Mouse (Mus musculus): ENCODE results near the gene Tcf19. TPM values are rescaled to one million over a fixed set of nuclear protein-coding genes. Genes with fewer than 3 reads are reported as not detected.
"Not testable (repeated sequence)": the region's sequence is repeated elsewhere in the genome, so short reads cannot be mapped to it uniquely, and the experiment has no call there.

Tcf19 gene
- polyA plus RNA-seq, 1 experiment from 2014 or later = 43.1 TPM

DNA sequence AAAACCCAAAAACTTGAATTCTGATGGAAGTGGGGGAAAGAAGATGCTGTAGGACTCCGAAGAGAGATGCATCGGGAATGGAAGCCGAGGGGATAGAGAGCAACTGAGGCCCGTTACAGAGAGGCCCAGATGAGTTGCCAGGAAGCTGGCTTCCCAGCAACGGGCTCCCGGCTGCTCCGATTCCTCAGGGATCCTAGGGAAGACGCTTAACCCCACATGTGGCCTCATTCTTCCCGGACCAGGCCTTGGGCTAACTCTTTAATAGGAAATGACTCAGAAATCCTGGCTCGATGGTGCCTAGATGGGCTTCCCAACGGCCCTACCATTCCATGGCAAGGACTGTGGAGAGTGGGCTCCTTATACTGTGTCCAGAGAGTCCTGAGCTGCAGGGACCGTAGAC lies 902 bp upstream of the Tcf19 start:
- no peak for DNase-seq (ENCODE audit: low spot score)
- Histone ChIP-seq H3K4me3 (peak overlapping the region; percentile 73), H3K27me3 (ENCODE audit: insufficient read depth, poor library complexity, severe bottlenecking) (no peaks in the 10 kb centered on the region), H3K4me1 (peaks cover 39% of the 10 kb centered on the region), H3K9me3 (no peaks in the 10 kb centered on the region), H3K36me3 (peaks cover 27% of the 10 kb centered on the region), H3K27ac (peak overlapping the region; percentile 81)
- 8% methylated on average over 12 of the region's 12 CpGs for WGBS

DNA sequence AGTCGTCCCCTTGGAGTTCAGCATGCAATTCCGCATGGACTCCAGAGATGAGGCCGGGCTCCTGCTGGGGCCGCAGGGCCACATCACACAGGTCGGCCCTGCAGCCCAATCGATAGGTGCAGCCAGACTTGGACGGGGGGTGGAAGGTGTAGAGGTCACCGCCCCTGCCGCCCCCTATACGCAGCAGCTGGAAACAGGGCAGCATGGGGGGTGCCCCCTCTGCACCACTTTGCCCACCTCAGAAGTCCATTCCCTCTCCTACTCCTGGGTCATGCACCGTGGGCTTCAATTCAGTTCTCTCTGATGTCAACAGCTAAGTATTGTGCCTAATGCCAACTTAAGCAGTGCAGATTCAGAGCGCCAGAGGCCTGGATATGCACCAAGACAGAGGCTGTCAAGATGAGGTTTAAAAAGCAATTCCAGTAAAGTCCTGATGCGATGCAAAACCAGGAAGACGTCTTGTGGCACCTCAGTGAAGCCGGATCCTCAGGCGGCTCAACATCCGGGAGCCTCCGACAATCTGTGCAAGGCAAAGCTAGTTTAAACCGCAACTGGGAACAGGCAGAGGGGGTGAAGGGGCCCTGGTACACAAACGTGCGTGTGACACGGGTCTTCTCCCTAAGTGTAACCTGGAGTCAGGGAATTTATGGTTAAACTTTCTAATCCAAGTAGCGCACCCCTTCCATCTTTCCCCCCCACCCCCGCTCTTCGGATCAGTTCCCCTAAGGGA lies 548 bp downstream of the Tcf19 start:
- WGBS = 6% methylated on average over 25 of the region's 25 CpGs
- Histone ChIP-seq H3K36me3 (peaks cover 24% of the 10 kb centered on the region), H3K9me3 (no peaks in the 10 kb centered on the region), H3K4me1 (peaks cover 39% of the 10 kb centered on the region), H3K27me3 (ENCODE audit: insufficient read depth, poor library complexity, severe bottlenecking) (no peaks in the 10 kb centered on the region), H3K27ac (peak overlapping the region; percentile 81), H3K4me3 (peak overlapping the region; percentile 73)
- DNase-seq (ENCODE audit: low spot score) = no peak

DNA sequence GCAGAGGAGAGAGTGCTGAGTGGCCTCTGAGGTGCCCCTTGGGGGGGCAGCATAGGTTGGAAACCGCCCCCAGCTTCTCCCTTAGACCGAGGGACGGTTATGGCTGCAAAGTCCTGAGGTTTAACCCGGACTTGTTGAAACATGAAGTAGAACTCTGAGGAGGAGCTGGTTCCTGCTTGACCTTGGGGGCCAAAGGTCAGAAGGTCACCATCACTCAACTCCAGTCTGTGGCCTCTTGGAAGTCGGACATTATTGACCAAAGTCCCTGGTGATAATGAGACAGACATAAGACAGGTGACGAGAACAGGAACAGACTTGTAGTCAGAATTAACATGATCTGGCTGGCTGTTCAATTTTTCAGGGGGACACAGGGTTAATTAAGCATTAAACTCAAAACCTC lies 1.9 kb downstream of the Tcf19 start:
- no peaks in the 10 kb centered on the region for H3K9me3 ChIP-seq
- peaks cover 18% of the 10 kb centered on the region; the same call in 1 of the 2 replicates for H3K36me3 ChIP-seq
- peaks cover 35% of the 10 kb centered on the region for H3K4me1 ChIP-seq
- H3K27me3 ChIP-seq (ENCODE audit: insufficient read depth, poor library complexity, severe bottlenecking) = peaks cover 3% of the 10 kb centered on the region; the same call in 1 of the 2 replicates
- peak overlapping the region; percentile 3; the same call in 1 of the 2 replicates for H3K4me3 ChIP-seq
- 59% methylated on average over 6 of the region's 6 CpGs for WGBS
- DNase-seq (ENCODE audit: low spot score) = no peak
- 0 out of 2 replicates have a peak overlapping the region, but pooled peaks have one; percentile 10 for H3K27ac ChIP-seq

DNA sequence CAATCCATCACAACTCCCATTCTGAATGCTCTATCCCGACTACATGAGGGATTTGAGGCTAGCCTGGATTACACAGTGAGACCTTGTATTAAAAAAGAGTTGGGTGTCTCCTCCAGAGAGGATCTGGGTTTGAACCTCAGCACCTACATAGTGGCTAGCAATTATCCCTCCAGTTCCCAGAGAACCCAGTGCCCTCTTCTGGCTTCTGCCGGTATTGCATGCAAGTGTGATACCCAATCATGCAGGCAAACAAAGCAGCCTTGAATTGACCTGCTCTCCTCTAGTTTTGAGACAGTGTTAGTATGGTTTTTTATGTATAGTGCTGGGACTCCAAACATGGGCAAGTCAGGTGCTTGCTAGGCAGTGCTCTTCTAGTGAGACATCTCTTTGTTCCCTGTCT lies 2.7 kb downstream of the Tcf19 start:
- Histone ChIP-seq H3K36me3 (peaks cover 18% of the 10 kb centered on the region; the same call in 1 of the 2 replicates), H3K4me1 (peaks cover 38% of the 10 kb centered on the region), H3K4me3 (no peak overlapping the region), H3K9me3 (no peaks in the 10 kb centered on the region), H3K27me3 (ENCODE audit: insufficient read depth, poor library complexity, severe bottlenecking) (peaks cover 12% of the 10 kb centered on the region; the same call in 1 of the 2 replicates), H3K27ac (no peak overlapping the region)
- DNase-seq (ENCODE audit: low spot score) = no peak
- WGBS = 18% methylated on average over 2 of the region's 2 CpGs

DNA sequence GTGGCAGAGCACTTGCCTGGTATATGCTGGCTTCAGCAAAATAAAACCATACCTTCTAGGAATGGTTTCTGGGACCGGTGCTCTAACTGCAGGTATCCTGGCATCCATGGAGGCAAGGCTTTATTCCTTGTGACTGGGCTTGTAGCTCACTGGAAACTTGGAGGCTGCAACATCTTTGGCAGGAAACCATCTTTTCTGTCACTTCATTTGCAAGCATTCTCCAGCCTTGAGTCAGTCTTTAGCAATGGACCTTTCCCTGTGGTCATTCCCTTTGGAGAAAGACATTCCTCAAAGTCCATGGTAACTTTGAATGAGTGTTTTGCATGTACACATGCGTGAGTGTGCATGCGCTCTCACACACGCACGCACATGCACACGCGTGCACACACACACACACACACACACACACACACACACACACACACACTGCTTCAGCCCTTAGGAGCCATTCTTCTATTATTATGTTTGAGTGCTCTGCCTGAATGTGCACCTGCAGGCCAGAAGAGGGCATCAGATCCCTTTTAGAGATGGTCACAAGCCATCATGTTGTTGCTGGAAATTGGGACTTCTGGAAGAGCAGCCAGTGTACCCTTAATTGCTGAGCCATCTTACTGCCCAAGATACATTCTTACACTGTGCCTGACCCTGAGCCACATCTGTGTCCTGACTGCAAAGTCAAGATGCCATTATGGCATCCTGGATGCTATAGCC lies 3.6 kb downstream of the Tcf19 start:
- H3K36me3 ChIP-seq = peaks cover 18% of the 10 kb centered on the region; the same call in 1 of the 2 replicates
- peaks cover 33% of the 10 kb centered on the region for H3K4me1 ChIP-seq
- WGBS = 91% methylated on average over 7 of the region's 7 CpGs
- no peak for DNase-seq (ENCODE audit: low spot score)
- H3K9me3 ChIP-seq = no peaks in the 10 kb centered on the region
- no peak overlapping the region for H3K4me3 ChIP-seq
- H3K27ac ChIP-seq = no peak overlapping the region
- H3K27me3 ChIP-seq (ENCODE audit: insufficient read depth, poor library complexity, severe bottlenecking) = peaks cover 18% of the 10 kb centered on the region

DNA sequence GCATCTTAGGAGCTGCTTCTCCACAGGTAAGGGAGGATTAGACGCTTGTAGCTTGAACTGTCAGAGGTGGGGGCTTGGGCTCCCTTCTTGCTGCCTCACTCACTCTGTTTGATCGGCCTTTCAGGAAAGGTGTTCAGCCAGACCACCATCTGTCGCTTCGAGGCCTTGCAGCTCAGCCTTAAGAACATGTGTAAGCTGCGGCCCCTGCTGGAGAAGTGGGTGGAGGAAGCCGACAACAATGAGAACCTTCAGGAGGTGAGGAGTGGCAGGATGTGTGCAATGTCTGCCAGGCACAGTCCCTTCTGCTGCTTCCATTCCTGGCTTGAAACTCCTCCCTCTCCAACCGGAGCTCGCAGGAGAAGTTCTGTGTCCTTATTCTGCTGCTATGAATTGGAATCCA lies 7.3 kb downstream of the Tcf19 start:
- Histone ChIP-seq H3K4me1 (peaks cover 14% of the 10 kb centered on the region), H3K9me3 (no peaks in the 10 kb centered on the region), H3K27me3 (ENCODE audit: insufficient read depth, poor library complexity, severe bottlenecking) (peaks cover 55% of the 10 kb centered on the region), H3K27ac (no peak overlapping the region), H3K36me3 (peaks cover 14% of the 10 kb centered on the region; the same call in 1 of the 2 replicates), H3K4me3 (no peak overlapping the region)
- no peak for DNase-seq (ENCODE audit: low spot score)
- 22% methylated on average over 8 of the region's 8 CpGs for WGBS

DNA sequence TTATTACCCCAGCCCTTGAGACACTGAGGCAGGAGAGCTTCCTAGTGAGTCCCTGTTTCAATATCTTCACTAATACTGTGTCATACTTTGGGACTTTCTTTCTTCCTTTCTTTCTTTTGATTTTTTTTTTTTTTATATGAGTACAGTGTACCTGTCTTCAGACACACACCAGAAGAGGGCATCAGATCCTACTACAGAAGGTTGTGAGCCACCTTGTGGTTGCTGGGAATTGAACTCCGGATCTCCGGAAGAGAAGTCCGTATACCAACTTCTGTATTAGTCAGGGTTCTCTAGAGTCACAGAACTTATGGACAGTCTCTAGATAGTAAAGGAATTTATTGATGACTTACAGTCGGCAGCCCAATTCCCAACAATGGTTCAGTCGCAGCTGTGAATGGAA lies 8.3 kb downstream of the Tcf19 start:
- Histone ChIP-seq H3K4me1 (peaks cover 10% of the 10 kb centered on the region), H3K27me3 (ENCODE audit: insufficient read depth, poor library complexity, severe bottlenecking) (peaks cover 65% of the 10 kb centered on the region)
- not testable (repeated sequence) for H3K9me3 ChIP-seq; H3K27ac ChIP-seq; H3K36me3 ChIP-seq; DNase-seq (ENCODE audit: low spot score); H3K4me3 ChIP-seq
- 42% methylated on average over 5 of the region's 5 CpGs for WGBS

DNA sequence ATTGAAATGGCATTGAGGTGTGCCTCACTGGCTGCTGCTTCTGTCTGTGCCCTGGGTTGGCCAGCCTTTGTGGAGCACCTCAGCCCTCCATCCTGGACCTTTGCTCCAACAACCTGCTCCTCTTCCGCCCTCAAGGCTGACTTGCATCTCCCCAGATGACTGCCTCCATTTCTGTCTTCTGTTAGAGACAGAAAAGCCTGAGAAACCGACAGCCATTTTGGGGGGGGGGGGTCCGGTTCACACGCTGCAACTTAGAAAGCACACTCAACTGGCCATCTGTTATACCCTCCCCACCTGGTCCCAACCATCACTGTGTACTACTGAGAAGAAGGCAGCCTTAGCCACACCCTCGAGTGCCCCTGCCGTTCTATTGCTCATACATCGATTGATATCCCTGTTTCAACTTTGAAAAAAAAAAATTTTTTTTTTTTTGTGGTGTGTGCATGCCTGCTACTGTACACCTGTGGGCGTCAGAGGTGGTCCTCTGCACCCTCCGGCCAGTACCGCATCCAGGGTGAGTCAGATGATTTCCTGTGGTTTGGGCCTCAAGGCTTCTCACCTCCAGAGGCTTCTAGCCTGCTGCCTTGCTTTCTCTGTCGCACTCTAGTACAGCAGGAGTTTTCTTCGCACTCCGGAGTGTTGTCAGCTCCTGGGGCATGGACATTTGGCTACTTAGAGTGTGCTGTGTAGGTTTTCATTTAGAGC lies 8.9 kb downstream of the Tcf19 start:
- 14% methylated on average over 13 of the region's 13 CpGs for WGBS
- DNase-seq (ENCODE audit: low spot score) = no peak
- Histone ChIP-seq H3K27ac (no peak overlapping the region), H3K27me3 (ENCODE audit: insufficient read depth, poor library complexity, severe bottlenecking) (peaks cover 66% of the 10 kb centered on the region), H3K36me3 (peaks cover 5% of the 10 kb centered on the region; the same call in 1 of the 2 replicates), H3K4me3 (no peak overlapping the region), H3K4me1 (peaks cover 10% of the 10 kb centered on the region), H3K9me3 (no peaks in the 10 kb centered on the region)

DNA sequence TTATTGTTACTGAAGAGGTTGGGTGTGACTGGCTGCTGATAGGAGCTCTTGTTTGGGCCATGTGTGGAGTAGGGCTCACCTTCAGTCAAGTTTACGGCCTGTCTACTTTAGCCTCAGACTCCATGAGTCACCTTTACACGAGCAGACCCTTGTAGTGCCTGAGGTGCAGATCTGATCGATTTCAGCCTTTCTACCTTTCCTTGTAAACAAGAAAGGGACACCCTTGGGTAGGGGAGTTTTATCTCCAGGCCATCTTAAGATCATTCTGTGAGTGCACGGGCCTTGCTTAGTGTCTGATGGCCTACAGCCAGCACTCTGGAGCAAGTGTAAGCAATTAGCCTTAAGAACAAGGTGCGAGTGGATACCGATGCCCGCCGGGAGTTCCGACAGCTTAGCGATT lies 9.7 kb downstream of the Tcf19 start:
- WGBS = 7% methylated on average over 10 of the region's 10 CpGs

DNA sequence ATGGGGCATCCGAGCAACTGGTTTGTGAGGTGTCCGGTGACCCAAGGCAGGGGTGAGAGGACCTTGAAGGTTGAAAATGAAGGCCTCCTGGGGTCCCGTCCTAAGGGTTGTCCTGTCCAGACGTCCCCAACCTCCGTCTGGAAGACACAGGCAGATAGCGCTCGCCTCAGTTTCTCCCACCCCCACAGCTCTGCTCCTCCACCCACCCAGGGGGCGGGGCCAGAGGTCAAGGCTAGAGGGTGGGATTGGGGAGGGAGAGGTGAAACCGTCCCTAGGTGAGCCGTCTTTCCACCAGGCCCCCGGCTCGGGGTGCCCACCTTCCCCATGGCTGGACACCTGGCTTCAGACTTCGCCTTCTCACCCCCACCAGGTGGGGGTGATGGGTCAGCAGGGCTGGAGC lies 10.8 kb downstream of the Tcf19 start, which contains the start of gene Pou5f1:
TSS of gene Pou5f1 (plus strand) at position 243 of the 400 bp plus-strand sequence.
- H3K27me3 ChIP-seq (ENCODE audit: insufficient read depth, poor library complexity, severe bottlenecking) = peaks cover 72% of the 10 kb centered on the region
- WGBS = 23% methylated on average over 13 of the region's 13 CpGs
- peaks cover 10% of the 10 kb centered on the region for H3K4me1 ChIP-seq
- H3K9me3 ChIP-seq = no peaks in the 10 kb centered on the region
- no peak within 1 kb of the TSS for H3K4me3 ChIP-seq
- no peaks in the 10 kb centered on the region for H3K36me3 ChIP-seq
- H3K27ac ChIP-seq = no peak within 1 kb of the TSS; the same call in 1 of the 2 replicates
- no peak for DNase-seq (ENCODE audit: low spot score)

More for the DNA sequence above, 9.7 kb downstream of the Tcf19 start:
- Histone ChIP-seq H3K9me3 (no peaks in the 10 kb centered on the region), H3K27me3 (ENCODE audit: insufficient read depth, poor library complexity, severe bottlenecking) (peaks cover 72% of the 10 kb centered on the region), H3K36me3 (no peaks in the 10 kb centered on the region), H3K27ac (no peak overlapping the region), H3K4me3 (no peak overlapping the region), H3K4me1 (peaks cover 10% of the 10 kb centered on the region)
- no peak for DNase-seq (ENCODE audit: low spot score)

DNA sequence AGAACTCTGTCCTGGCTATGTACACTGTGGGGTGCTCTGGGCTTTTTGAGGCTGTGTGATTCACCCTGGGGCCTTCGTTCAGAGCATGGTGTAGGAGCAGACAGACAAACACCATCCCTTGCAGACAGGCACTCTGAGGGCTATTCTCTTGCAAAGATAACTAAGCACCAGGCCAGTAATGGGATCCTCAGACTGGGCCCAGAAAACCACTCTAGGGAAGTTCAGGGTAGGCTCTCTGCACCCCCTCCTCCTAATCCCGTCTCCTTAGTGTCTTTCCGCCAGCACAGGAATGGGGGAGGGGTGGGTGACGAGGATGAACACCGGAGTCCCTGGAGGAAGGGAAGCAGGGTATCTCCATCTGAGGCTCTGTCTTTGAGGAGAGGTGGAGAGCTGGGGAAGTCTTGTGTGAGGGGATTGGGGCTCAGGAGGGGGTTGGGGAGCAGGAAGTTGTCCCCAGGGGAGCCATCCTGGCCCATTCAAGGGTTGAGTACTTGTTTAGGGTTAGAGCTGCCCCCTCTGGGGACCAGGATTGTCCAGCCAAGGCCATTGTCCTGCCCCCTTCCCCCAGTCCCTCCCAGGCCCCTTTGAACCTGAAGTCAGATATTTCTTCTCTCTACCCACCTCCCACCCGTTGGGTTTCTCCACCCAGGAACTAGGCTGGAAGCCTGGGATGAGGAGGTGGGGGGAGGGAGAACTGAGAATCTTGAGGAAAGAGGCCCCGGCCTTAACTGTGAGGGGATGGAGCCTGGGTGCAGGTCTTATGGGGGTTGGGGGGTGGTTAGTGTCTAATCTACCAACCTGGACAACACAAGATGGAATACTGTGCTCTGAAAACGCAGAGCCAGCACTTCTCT lies 11.8 kb downstream of the Tcf19 start:
- no peak for DNase-seq (ENCODE audit: low spot score)
- no peaks in the 10 kb centered on the region for H3K9me3 ChIP-seq
- H3K4me3 ChIP-seq = no peak overlapping the region
- H3K27ac ChIP-seq = no peak overlapping the region; the same call in 1 of the 2 replicates
- no peaks in the 10 kb centered on the region for H3K36me3 ChIP-seq
- peaks cover 70% of the 10 kb centered on the region for H3K27me3 ChIP-seq (ENCODE audit: insufficient read depth, poor library complexity, severe bottlenecking)
- WGBS = 14% methylated on average over 8 of the region's 8 CpGs
- H3K4me1 ChIP-seq = peaks cover 10% of the 10 kb centered on the region

DNA sequence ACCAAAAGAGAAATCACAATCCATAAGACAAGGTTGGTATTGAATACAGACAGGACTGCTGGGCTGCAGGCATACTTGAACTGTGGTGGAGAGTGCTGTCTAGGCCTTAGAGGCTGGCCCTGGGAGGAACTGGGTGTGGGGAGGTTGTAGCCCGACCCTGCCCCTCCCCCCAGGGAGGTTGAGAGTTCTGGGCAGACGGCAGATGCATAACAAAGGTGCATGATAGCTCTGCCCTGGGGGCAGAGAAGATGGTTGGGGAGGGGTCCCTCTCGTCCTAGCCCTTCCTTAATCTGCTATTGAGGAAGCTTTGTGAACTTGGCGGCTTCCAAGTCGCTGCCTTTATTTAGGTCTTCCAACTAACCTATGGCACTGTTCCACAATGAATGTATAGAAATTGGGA lies 12.8 kb downstream of the Tcf19 start:
- peaks cover 7% of the 10 kb centered on the region; the same call in 1 of the 2 replicates for H3K4me1 ChIP-seq
- 21% methylated on average over 5 of the region's 5 CpGs for WGBS
- H3K36me3 ChIP-seq = no peaks in the 10 kb centered on the region
- H3K4me3 ChIP-seq = no peak overlapping the region
- DNase-seq (ENCODE audit: low spot score) = no peak
- peaks cover 60% of the 10 kb centered on the region for H3K27me3 ChIP-seq (ENCODE audit: insufficient read depth, poor library complexity, severe bottlenecking)
- H3K9me3 ChIP-seq = no peaks in the 10 kb centered on the region
- H3K27ac ChIP-seq = no peak overlapping the region

Measured in heart, embryonic 10.5 days (tissue).